Mouse (Mus musculus) lung, postnatal 0 days (tissue): Measurements from ENCODE around the gene Vash1.

Experiments used
- CTCF ChIP-seq: IDR thresholded peaks from 2 replicates; pipeline ENCODE4 v1.5.1; 2016; ENCODE audit warnings: antibody characterized with exemption, mild to moderate bottlenecking
- EP300 ChIP-seq: IDR thresholded peaks from 2 replicates; pipeline ENCODE4 v1.6.1; 2016; ENCODE audit warnings: antibody characterized with exemption, mild to moderate bottlenecking, control low read depth

- TF ChIP-seq CTCF (peak; percentile 21; the same call in 1 of the 2 replicates), EP300 (no peak)
Measured at GRCm38 (mm10) chr12:86726120-86726640, 47.7 kb downstream of the Vash1 start, which contains the start of gene Angel1.
